Mouse (Mus musculus) limb, embryonic 14.5 days (tissue): ENCODE measurements at regions not wholly inside any gene's neighbourhood (a gene's known extent, or its start where the extent isn't known, plus 50 kb on each side); places are given as distances from the start of the nearest gene placed in this dataset.

Experiments
- ATAC-seq: fragments of 200-750 bp; cut with Nextera tagmentation; 2 replicates; pipeline ENCODE4 v1.8.0; 2017; ENCODE audit warnings: low read depth, moderate number of reproducible peaks, moderate TSS enrichment; ENCODE audit not compliant: low FRiP score
- DNase-seq: peaks from one replicate; pipeline ENCODE4 v3.0.0-alpha.2; 2015; ENCODE audit warnings: low spot score
- H3K27ac ChIP-seq: fragments of 300-500 bp; sonication (generic); replicated peaks from 2 replicates; pipeline ENCODE4 v1.5.1; 2014; ENCODE audit warnings: low read depth, mild to moderate bottlenecking, low read length, moderate library complexity, mixed read lengths
- H3K27me3 ChIP-seq: fragments of 300-500 bp; sonication (generic); 2 replicates; pipeline ENCODE4 v1.6.1; 2014; ENCODE audit warnings: low read length, mixed read lengths; ENCODE audit not compliant: control insufficient read depth, insufficient read depth
- H3K36me3 ChIP-seq: fragments of 300-500 bp; sonication (generic); 2 replicates; pipeline ENCODE4 v1.6.1; 2014; ENCODE audit warnings: mild to moderate bottlenecking, low read length, moderate library complexity, mixed read lengths; ENCODE audit not compliant: control insufficient read depth, insufficient read depth
- H3K4me1 ChIP-seq: fragments of 300-500 bp; sonication (generic); 2 replicates; pipeline ENCODE4 v1.6.1; 2014; ENCODE audit warnings: antibody characterized with exemption, low read length, mixed read lengths; ENCODE audit not compliant: control insufficient read depth, insufficient read depth
- H3K4me2 ChIP-seq: fragments of 300-500 bp; sonication (generic); replicated peaks from 2 replicates; pipeline ENCODE4 v1.6.1; 2014; ENCODE audit warnings: low read depth, mild to moderate bottlenecking, low read length, moderate library complexity; ENCODE audit not compliant: severe bottlenecking
- H3K4me3 ChIP-seq: fragments of 300-500 bp; sonication (generic); replicated peaks from 2 replicates; pipeline ENCODE4 v1.5.1; 2014; ENCODE audit warnings: low read length
- H3K9ac ChIP-seq: fragments of 300-500 bp; sonication (generic); 2 replicates; pipeline ENCODE4 v1.6.1; 2014; ENCODE audit warnings: mild to moderate bottlenecking, low read depth, low read length, moderate library complexity; ENCODE audit not compliant: severe bottlenecking
- H3K9me3 ChIP-seq: fragments of 300-500 bp; sonication (generic); 2 replicates; pipeline ENCODE4 v1.6.1; 2016; ENCODE audit warnings: low read length; ENCODE audit not compliant: control insufficient read depth
- POLR2A ChIP-seq: fragments of 200-500 bp; IDR thresholded peaks from 2 replicates; pipeline ENCODE4 v1.8.0; 2012; ENCODE audit warnings: inconsistent platforms, mild to moderate bottlenecking, moderate library complexity, borderline replicate concordance; ENCODE audit not compliant: insufficient read depth, insufficient read length; ENCODE audit errors: extremely low read depth
- WGBS: fragments of 180-500 bp; shearing (Covaris S2); extraction: QIAGEN DNeasy Blood & Tissue Kit; methylation state at CpG from one replicate; pipeline ENCODE4 v1.1.7; 2014; 5-methylcytosine and 5-hydroxymethylcytosine counted together

DNA sequence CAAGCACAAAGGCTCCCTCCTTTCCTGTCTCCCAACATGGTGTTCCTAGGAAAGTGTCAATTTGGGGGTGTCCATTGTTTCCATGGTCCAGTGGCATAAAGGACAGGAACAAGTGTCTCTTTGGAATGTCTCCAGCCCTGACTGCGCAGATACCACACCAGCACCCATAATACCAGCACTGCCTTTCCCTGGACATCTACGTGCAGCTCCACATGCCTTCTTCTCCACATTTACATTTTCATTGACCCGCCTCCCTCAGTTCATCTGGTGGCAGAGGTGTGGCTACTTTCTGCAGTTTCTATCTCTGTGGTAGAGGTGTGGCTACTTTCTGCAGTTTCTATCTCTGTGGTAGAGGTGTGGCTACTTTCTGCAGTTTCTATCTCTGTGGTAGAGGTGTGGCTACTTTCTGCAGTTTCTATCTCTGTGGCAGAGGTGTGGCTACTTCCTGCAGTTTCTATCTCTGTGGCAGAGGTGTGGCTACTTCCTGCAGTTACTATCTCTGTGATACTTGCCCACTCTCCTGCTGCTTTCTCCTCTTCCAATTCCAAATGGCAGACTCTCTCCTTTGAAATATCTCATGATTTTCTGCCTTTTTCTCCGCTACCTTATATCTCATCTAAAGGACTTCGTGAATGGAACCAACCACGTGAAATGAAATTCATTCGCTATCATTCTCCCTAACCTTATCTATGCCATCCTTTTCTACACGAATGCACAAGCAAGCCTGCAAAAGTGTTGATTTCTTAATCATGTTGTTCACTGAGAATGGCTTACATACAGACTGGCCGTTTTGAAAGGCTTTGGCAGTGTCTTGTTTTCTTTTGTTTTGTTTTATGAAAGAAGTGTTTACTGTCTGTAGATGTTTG, 204.0 kb downstream of the Parm1 start:
- 91% methylated on average over 9 of the region's 9 CpGs for WGBS

GRCm38 (mm10) chr5:91713020-91713419, 195.6 kb downstream of the Parm1 start:
- peaks cover 4% of the 10 kb centered on the region; the same call in 1 of the 2 replicates for H3K4me1 ChIP-seq
- no peaks in the 10 kb centered on the region for H3K27me3 ChIP-seq
- no peak for ATAC-seq
- no peaks in the 10 kb centered on the region for H3K36me3 ChIP-seq
- no peaks in the 10 kb centered on the region for H3K9me3 ChIP-seq
- no peak overlapping the region for H3K9ac ChIP-seq
- DNase-seq = no peak
- 52% methylated on average over 8 of the region's 8 CpGs for WGBS
- no peak for TF ChIP-seq POLR2A
- no peak overlapping the region for H3K4me3 ChIP-seq
- H3K27ac ChIP-seq = no peak overlapping the region
- no peak overlapping the region for H3K4me2 ChIP-seq

More for the DNA sequence above, 204.0 kb downstream of the Parm1 start:
- Histone ChIP-seq H3K4me3 (no peak overlapping the region), H3K36me3 (no peaks in the 10 kb centered on the region), H3K9ac (no peak overlapping the region), H3K4me1 (peaks cover 4% of the 10 kb centered on the region), H3K4me2 (no peak overlapping the region), H3K27me3 (no peaks in the 10 kb centered on the region), H3K27ac (no peak overlapping the region), H3K9me3 (no peaks in the 10 kb centered on the region)
- no peak for DNase-seq
- no peak for ATAC-seq
- no peak for TF ChIP-seq POLR2A

DNA sequence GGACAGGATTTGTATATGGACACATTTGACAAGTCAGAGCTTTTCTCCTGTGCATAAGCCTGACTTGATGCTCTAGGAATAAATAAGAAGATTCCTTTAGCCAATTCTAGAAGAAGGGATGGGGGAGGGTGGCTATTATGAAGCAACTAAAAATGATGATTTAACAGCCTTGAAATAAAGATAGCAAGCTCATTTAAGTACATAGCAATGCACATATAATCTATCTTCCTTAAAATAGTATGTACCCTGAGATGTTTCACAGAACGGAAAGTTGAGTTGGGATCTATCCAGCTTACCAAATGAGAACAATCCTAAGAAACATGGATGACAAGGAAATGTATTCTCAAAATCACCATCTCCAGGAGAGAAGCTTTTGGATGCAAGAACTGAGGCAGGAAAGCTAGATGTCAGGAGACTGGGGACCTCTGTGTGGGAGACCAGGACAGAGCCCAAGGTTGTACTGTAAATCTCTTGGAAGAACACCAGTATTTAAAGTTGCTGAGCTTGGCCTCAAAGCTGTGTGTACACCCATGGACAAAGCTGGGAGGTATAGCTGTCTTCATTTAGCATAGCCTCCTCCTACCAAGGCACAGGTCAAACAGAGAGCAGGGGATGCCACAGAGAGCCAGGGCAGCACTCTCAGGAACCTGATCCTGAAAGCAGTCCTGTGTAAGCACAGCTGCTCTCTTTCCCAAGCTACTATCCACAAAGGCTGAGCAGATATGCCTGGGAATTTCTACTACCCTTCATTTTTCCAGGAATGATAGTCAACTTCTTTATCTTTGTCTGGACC, 192.3 kb downstream of the Parm1 start:
- TF ChIP-seq POLR2A = no peak
- Histone ChIP-seq H3K4me2 (no peak overlapping the region), H3K27ac (no peak overlapping the region), H3K9me3 (no peaks in the 10 kb centered on the region), H3K36me3 (no peaks in the 10 kb centered on the region), H3K9ac (no peak overlapping the region), H3K27me3 (no peaks in the 10 kb centered on the region), H3K4me3 (no peak overlapping the region), H3K4me1 (peaks cover 4% of the 10 kb centered on the region; the same call in 1 of the 2 replicates)
- no peak for ATAC-seq
- WGBS = 85% methylated on average over 1 of the region's 1 CpGs
- no peak for DNase-seq

DNA sequence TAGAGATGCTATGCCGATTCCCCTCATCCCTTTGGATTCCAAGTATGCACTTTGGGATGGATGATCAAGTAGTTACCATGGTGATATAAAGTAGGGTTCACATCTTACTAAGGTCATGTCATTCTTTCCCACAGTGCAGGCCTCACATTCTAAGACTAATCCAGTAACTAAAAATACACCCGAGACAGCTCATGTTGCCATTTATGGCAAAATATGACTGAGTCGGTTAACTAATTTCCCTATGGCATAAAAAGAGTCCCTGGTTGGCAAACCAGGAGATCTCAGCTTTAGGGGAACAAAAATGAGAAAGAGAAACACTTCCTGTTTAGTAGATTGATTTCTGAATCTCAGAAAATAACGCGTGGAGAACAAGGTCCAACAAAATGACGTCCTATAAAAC, 190.7 kb downstream of the Parm1 start:
- no peaks in the 10 kb centered on the region for H3K9me3 ChIP-seq
- H3K27ac ChIP-seq = no peak overlapping the region
- H3K4me1 ChIP-seq = peaks cover 2% of the 10 kb centered on the region; the same call in 1 of the 2 replicates
- H3K9ac ChIP-seq = no peak overlapping the region
- 70% methylated on average over 6 of the region's 6 CpGs for WGBS
- DNase-seq (no peak), ATAC-seq (no peak)
- no peak overlapping the region for H3K4me3 ChIP-seq
- H3K4me2 ChIP-seq = no peak overlapping the region
- no peaks in the 10 kb centered on the region for H3K36me3 ChIP-seq
- no peaks in the 10 kb centered on the region for H3K27me3 ChIP-seq
- no peak for TF ChIP-seq POLR2A

- ATAC-seq = no peak
- no peak for TF ChIP-seq POLR2A
- Histone ChIP-seq H3K4me3 (no peak overlapping the region), H3K4me2 (no peak overlapping the region), H3K9me3 (no peaks in the 10 kb centered on the region), H3K36me3 (no peaks in the 10 kb centered on the region), H3K9ac (no peak overlapping the region), H3K27ac (no peak overlapping the region), H3K27me3 (no peaks in the 10 kb centered on the region), H3K4me1 (peaks cover 11% of the 10 kb centered on the region)
- DNase-seq = no peak
- 74% methylated on average over 6 of the region's 6 CpGs for WGBS
These were observed 179.7 kb downstream of the Parm1 start for GRCm38 (mm10) chr5:91697075-91697474.
